Mouse (Mus musculus): ENCODE measurements around the gene Chtop. TPM values are rescaled to one million over a fixed set of nuclear protein-coding genes. Genes with fewer than 3 reads are reported as not detected.

The Chtop gene
- total RNA-seq, 2 experiments from 2014 or later, result 90.0 to 96.6 TPM

GRCm38 (mm10) chr3:90464552-90465080 is 44.7 kb downstream of the Chtop start:
- DNase-seq, result peak; percentile 40 to 58

GRCm38 (mm10) chr3:90462579-90462978 is 46.7 kb downstream of the Chtop start:
- DNase-seq, result no peak

- no peak for DNase-seq
Observed at GRCm38 (mm10) chr3:90461935-90462334, 47.4 kb downstream of the Chtop start.

DNA sequence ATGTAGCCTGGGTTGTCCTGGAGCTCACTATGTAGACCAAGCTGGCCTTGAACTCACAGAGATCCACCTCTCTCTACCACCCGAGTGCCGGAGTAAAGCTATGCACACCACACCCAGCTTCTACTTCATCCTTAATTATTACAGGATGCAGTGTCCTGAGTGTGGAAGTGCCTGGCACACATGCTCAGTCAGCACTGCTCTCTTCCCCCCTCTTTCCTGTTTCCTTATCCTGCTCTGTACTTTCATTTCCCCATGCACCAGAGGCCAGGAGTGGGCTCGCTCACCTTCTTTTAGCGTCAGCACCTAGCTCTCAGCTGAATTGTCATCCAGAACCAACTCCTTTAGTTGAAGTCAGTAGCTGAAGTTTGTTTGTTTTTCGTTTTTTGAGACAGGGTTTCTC is 49.0 kb downstream of the Chtop start:
- no peak for DNase-seq

- DNase-seq, result no peak
Observed at GRCm38 (mm10) chr3:90459727-90460126, 49.6 kb downstream of the Chtop start.

- no peak for DNase-seq
Observed at GRCm38 (mm10) chr3:90454931-90455330, 54.4 kb downstream of the Chtop start.

DNA sequence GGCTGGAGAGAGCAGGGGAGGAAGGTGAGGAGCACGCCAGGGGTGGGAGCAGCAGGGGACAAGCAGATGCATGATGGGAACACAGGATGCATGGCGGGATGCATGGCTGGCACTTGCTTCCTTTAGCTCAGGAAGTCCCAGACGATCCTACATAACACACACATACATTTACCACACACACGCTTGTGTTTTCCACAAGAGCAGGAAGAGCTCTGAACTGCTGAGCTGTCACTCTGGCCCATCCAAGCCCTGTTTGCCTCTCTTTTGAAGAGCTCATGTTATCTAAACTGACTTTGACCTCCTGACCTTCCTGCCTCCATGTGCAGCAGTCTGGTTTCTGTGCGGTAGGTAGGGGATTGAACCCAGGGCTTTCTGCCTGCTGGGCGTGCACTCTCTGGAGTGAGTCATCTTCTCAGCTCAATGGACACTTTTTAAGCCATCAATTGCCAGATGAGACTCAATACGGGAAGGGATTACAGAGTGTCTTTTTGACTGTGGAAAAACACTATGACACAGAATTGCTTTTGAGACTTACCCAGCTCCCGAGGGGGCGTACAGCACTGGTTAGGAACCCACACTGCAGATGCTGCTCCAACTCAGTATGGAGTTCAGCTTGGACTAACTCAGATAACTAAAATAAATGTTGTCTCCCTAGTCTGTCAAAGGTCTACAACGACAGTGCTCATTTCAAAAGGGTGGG is 57.8 kb downstream of the Chtop start:
- no peak for DNase-seq

GRCm38 (mm10) chr3:90450874-90451273 is 58.4 kb downstream of the Chtop start:
- no peak for DNase-seq

Other genes with a start within 250 kb of the Chtop start
- 10 to 100 TPM; 33.6 to 37.5 TPM for gene Dennd4b, start 244.3 kb downstream of the Chtop start, total RNA-seq (2021)
- 10 to 100 TPM; 40.0 to 41.8 TPM for gene Gatad2b, start 216.3 kb downstream of the Chtop start, total RNA-seq (2021)
- under 1 TPM; 0.50 to 0.62 TPM for gene Slc27a3, start 119.6 kb downstream of the Chtop start, total RNA-seq (2021)
- gene Ints3, start 75.9 kb downstream of the Chtop start, total RNA-seq (2021), result 10 to 100 TPM; 24.6 TPM
- 10 to 100 TPM; 16.2 to 16.8 TPM for gene Npr1, start 43.6 kb downstream of the Chtop start, total RNA-seq (2021)
- gene Ilf2, start 33.4 kb downstream of the Chtop start, total RNA-seq (2021), result 10 to 100 TPM; 29.3 to 30.1 TPM
- 10 to 100 TPM; 62.0 to 70.7 TPM for gene Snapin, start 18.5 kb downstream of the Chtop start, total RNA-seq (2021)
- 1,000 to 10,000 TPM; 1,108 to 1,133 TPM for gene S100a1, start 4.9 kb upstream of the Chtop start, total RNA-seq (2021)
- gene S100a13, start 4.9 kb upstream of the Chtop start, total RNA-seq (2021), result 10 to 100 TPM; 29.6 to 31.2 TPM
- gene S100a14, start 17.4 kb upstream of the Chtop start, total RNA-seq (2021), result under 1 TPM; 0.49 to 0.60 TPM
- gene S100a16, start 27.8 kb upstream of the Chtop start, total RNA-seq (2021), result 10 to 100 TPM; 62.9 to 71.8 TPM
- not detected for gene S100a3, start 51.1 kb upstream of the Chtop start, total RNA-seq (2021)
- not detected for gene S100a2, start 80.7 kb upstream of the Chtop start, total RNA-seq (2021)
- not detected for gene Gm42674, start 92.4 kb upstream of the Chtop start, total RNA-seq (2021)
- gene S100a4, start 94.3 kb upstream of the Chtop start, total RNA-seq (2021), result 10 to 100 TPM; 12.5 to 14.1 TPM
- gene S100a5, start 99.0 kb upstream of the Chtop start, total RNA-seq (2021), result not detected
- 10 to 100 TPM; 76.5 to 79.4 TPM for gene S100a6, start 103.4 kb upstream of the Chtop start, total RNA-seq (2021)
- under 1 TPM in 1 of 2 experiments, not detected in 1; 0.47 TPM for gene S100a7a, start 144.5 kb upstream of the Chtop start, total RNA-seq (2021)
- not detected for gene S100a8, start 159.5 kb upstream of the Chtop start, total RNA-seq (2021)
- under 1 TPM in 1 of 2 experiments, not detected in 1; 0.57 TPM for gene S100a9, start 186.2 kb upstream of the Chtop start, total RNA-seq (2021)
- gene Pglyrp4, start 217.4 kb upstream of the Chtop start, total RNA-seq (2021), result not detected